Mouse (Mus musculus) bone marrow macrophage, adult 2 months (primary cell): ENCODE results near the gene Pamr1.

Experiments
- CTCF ChIP-seq: IDR thresholded peaks from 2 replicates; pipeline ENCODE4 v1.5.1; 2012; ENCODE audit warnings: low read depth, mild to moderate bottlenecking, low read length, moderate library complexity
- POLR2A ChIP-seq: IDR thresholded peaks from 2 replicates; pipeline ENCODE4 v1.6.1; 2012; ENCODE audit warnings: mild to moderate bottlenecking, low read depth, low read length, borderline replicate concordance

DNA sequence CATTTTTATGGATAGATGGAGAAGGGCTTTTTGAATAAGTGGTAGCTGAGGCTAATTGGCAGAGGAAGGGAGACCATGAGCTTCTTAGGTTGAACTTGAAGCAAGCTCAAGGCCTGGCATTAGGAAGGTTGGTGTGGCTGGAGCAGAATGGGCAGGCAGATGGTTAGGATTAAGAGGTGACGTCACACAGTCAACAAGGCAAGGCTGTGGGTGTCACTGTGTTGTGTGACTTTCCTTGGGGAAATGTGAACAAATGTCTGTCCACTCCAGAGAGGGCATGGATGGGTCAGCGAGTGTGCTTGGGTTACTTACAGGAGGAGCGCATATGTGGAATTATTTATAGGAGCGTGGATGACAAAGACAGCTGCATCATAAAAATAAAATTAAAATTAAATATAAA lies 50.7 kb downstream of the Pamr1 start:
- TF ChIP-seq CTCF = no peak
- TF ChIP-seq POLR2A = no peak
